Mouse (Mus musculus) heart, postnatal 14 days (tissue): ENCODE results near the gene Cd59a. TPM values are rescaled to one million over a fixed set of nuclear protein-coding genes. Genes with fewer than 3 reads are reported as not detected.

Experiments used
- DNase-seq, 2 experiments: peaks; one replicate each; pipeline ENCODE4 v3.0.0; 2021 to 2022
- intact Hi-C: fragments of 180-260 bp; cut with DNase I; formaldehyde crosslinking; loops from one replicate; pipeline ENCODE4 v1.15.1; 2025
- total RNA-seq, 2 experiments: library from RNA; stranded (reverse); gene quantifications; 2 replicates each; pipeline ENCODE4 v1.2.3; 2021

Gene Cd59a
- total RNA-seq, 2 experiments from 2014 or later = 42.6 to 52.3 TPM

DNA sequence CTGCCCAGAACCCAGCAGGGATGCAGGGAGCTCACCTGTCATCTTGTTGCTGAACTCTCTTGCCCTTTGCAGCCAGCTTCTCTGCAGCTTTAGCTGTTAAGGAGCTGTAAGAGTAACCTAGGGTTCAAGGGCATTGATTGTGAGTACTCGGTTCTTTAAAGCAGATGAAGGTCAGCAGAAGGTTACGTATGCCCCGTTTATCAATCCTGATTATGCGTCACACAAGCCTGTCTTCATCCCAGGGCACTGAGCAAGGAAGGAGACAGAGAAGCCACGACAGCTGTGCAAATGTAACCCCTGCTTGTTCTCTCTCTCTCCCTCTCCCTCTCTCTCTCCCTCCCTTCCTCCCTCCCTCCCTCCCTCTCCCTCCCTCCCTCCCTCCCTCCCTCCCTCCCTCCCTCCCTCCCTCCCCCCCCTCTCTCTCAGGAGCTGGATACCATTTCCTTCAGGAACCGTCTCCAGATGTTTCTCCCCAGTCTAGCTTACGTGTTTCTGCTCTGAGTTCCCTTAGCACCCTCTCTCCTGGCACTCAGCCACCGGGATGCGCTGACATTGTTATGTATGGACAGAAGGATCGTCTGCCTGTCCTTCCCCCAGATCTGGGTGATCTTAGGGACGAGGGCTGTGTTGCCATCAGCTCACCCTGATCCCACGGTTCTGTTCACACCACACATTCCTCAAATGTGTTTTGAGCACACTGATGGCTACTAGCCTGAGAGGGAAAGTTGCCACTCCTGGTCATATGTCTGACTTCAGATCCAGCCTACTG, 37.6 kb downstream of the Cd59a start:
- no peak for DNase-seq
- intact Hi-C loops = loop anchor here (10.0 kb wide), 1 partner anchor 392 kb away; no protein-coding TSS in a partner anchor

DNA sequence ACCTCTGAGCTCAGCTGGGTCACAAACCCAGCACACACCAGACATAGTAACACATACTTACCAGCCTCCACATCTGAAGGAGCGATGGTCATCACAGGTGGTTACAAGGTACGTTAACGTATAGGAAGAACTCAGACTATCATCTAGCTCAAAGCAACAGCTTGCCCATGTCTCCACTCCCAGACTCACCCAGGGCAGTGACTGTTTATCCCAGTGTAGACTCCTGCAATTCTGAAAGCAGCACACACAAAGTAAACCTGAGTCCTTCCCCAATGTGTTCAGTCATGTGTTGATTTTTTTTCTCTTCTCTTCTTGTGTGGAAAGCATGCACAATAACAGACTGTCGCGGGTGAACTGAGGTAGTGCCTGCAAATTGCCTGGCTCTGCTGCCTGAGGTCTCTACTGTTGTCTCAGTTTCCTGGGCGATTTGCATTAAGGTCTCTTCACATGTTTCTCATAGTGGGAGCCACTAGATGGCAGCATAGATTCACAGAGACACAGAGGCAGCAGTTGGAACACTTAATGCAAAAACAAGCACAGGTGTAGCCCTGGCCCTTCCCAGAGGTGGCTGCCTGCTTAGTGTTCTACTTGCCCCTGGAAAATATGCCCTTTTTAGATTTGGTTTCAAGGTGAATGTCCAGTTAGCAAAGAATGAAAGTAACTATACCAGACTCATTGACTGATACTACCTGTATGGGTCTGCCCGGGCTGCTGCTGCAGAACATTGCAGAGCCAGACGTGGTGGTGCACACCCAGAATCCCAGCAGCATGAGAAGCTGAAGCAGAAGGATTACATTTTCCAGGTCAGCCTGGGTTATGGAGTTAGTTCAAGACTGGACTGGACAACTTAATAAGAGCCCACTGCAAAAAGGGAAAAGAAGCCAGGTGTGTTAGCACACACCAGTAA, 38.8 kb downstream of the Cd59a start:
- peak; percentile 55 to 74 for DNase-seq

DNA sequence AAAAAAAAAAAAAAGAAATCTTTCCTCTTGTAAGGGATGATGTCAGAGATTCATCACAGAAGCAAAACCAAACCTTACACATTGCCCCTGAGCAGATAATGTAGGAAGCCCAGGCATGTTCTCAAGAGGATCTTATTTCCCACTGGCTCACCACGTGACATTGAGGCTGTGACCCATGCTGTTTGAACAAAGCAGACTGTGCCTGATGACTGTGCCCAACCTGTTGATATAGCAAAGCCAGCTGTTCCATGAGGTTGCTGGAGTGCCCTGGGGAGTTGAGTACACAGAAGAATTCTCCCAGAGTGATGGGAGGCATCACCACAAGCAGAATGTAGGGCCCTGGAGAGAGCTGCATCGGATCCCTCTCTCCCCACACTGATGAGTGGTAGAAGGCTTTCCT, 40.3 kb downstream of the Cd59a start:
- DNase-seq = no peak
- intact Hi-C loops = loop anchor here (10.0 kb wide), 1 partner anchor 389 kb away; no protein-coding TSS in a partner anchor

More for the DNA sequence above, 38.8 kb downstream of the Cd59a start:
- intact Hi-C loops = loop anchor here (1.0 to 10.0 kb wide), 2 partner anchors 288 to 390 kb away; no protein-coding TSS in a partner anchor

DNA sequence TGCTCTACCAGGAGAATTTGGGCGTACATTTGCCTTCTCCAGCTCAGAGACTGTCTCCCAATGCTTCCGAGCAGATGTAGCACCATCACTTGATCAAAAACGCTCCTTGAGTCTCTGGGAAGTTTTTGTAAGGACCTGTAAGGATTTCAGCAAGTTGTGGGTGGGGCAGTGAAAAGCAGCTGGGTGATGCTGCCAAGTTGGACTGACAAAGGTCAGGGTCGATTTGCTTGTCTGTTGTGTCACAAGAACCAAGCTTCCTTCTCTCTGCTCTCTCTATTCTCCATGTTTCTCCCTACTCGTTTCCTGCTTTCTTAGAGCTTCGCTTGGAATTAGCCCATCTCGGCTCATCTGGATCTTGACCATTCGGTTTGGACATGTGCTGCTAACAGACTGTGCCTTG, 46.5 kb downstream of the Cd59a start:
- intact Hi-C loops = no loop called here
- DNase-seq = no peak

DNA sequence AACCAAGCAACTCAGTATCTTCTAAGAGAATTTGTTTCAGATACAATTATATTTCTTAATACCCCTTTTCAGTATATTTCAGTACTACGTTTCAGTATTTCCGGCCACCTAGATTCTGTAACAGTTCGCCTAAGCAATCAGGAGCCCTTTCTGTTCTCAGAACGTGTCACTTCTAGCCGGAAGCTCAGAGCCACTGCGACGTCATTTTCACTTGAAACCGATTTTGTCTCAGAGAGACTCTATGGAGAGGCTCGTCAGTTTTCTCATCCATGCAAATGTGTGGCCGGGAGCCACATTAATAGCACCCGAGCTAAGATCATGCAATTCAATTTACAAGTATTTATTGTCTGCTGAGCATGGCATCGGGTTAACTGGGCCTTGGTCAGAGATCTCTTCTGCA, 48.4 kb downstream of the Cd59a start:
- intact Hi-C loops = no loop called here

DNA sequence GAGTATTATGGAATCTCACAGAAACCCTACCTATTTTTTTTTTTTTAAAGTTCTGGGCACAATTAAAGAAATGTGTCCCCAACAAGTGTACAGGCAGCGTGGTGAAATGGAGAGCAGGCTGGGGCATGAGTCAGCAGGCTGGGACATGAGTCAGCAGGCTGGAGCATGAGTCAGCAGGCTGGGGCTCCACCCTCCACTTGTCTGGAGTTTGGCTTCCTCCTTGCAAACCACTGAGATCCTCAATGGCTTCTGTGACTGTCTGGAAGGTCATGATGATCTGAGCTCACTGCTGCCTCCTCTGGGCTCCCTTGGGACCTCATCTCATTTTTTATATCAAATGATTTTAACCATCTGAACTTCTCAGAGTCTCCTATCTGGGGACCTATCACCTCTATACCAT, 50.4 kb downstream of the Cd59a start:
- DNase-seq = peak in 1 of 2 experiments; percentile 9
- intact Hi-C loops = no loop called here

More for the DNA sequence above, 48.4 kb downstream of the Cd59a start:
- DNase-seq = no peak

DNA sequence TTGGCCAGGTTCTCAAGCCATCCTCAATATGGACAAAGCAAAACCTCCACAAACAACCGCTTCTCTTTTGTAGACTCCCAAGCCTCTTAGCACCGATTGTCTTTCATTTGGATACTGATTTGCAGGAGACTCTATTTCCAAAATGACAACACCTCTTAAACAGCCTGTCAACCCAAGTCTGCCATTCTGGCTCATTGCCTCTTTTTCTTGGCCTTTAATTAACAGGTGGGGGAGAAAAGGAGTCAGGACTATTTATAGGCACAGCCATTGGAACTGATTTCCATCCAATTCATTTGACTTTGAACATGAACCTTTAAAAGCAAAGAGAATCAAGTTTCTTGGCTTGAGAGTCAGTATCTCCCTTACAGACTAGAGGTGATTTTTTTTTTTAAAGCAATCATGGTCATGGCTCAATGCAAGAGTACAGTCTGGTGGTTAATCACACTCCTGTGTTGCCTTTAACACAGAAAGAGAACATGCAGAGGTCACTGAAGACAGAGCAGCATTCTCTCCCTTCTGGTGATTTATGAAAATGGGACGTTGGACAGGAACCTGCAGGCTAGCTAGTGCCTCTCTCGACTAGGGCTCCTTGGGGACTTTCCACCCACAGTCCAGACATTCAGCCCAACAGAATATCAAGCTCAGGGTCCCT, 52.4 kb downstream of the Cd59a start:
- intact Hi-C loops = no loop called here
- DNase-seq = no peak

DNA sequence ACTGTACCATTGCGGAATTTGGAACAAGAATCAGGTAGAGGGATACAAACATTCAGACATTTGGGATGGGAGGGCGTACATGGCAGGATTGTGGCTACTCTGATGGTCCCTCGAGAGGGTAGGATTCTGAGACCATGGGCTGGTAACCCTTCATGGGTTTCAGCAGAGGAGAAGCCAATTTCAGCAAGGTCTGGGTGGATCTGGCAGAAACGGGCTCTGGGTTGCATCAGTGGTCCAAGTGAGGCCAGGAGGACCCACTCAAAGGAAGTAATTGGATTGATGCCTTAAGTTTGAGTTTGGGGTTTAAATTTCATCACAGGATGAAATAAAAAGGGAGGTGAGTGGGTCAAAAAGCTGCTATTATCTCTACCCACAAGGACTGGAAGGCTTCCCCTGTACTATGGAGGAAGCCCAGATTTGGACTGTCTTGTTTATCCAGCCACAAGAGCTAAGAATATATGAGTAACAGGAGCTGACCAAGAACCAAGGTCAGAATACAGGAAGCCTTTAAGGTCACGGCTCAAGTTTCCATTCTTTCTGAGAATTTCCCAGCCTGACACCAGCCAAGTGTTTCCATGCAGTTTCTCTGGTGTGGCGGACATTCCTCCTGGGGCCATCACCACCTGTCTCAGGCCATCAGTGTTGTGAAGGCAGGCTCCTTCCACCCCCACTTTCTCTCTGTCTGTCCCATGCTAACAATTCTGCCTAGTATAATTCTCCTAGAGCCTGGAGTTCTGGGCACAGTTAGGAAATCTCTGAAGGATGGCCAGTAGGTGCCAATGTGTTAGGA, 55.2 kb downstream of the Cd59a start:
- intact Hi-C loops = no loop called here
- no peak for DNase-seq

DNA sequence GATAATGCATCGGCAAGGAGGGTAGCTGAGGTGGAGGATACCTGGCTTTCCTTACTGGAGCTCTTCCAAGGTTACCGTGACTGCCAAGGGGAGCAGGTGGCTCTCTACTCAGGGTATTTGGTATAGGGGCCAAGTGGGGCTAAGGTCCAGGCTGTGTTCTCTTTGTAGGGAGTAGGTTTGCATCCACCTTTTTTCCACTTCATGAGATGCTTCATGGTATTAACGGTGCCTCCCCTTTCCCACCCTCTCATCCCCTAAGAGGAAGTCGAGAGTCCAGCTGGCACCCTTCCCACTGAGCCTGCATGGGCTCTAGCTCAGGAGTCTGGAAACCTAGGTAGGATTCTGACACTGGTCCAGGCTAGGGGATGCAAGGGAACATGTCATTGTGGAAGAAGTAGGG, 57.7 kb downstream of the Cd59a start:
- intact Hi-C loops = no loop called here

DNA sequence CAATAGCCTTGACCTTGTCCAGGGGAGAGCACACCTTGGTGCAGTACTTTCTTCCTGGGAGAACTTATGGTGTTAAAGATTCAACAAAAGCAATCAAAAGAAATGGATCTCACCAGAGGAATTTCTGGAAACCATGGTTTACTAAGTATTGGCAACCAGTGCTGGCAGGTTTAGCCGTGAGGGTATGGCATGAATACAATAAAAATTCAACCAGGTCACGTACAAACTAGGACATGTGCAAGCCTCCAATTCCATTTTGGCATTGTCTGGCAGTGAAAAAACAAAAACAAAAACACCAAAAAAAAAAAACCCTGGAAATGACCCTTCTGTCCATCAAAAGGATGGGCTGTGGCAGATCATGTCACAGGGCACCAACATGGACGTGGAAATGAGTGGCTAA, 58.3 kb downstream of the Cd59a start:
- intact Hi-C loops = no loop called here
- DNase-seq = no peak

More for the DNA sequence above, 57.7 kb downstream of the Cd59a start:
- no peak for DNase-seq

DNA sequence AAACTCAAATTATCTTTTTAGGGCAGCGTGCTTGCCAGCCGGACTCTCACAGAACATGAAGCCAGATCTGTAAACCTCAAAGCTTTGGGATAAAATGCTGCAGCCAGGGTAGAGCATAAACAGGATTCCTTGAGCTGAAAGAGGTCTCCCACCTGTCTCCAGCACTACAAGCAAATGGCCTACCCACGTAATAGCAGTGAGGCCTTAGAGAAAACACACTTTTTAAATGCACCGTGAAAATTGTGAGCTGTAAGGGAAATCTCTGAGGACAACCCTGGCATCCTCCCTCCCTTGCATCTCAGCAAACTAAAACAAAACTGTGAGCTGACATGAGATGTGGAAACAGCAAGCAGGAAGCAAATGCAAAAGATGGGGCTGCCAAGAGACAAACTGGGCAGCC, 62.2 kb downstream of the Cd59a start:
- intact Hi-C loops = no loop called here

DNA sequence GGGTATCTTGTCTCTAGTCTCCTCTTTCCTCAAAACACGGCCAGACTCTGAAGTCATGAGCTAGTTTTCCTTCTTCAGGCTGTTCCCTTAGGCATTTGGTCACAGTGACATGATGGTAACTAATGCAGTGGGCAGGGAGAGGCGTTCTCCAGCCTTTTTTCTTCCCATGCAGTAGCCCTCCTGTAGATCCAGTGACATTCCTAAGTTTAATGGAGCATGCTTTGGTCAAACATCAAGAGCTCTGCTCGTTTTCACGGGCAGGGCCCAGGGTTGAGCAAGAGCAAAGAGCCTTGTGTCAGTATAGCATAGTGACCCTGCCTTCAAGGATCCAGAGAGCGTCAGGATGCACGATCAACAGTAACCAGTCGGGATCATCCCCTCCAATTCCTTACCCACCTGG, 67.8 kb downstream of the Cd59a start:
- intact Hi-C loops = no loop called here
- no peak for DNase-seq

More for the DNA sequence above, 62.2 kb downstream of the Cd59a start:
- no peak for DNase-seq

DNA sequence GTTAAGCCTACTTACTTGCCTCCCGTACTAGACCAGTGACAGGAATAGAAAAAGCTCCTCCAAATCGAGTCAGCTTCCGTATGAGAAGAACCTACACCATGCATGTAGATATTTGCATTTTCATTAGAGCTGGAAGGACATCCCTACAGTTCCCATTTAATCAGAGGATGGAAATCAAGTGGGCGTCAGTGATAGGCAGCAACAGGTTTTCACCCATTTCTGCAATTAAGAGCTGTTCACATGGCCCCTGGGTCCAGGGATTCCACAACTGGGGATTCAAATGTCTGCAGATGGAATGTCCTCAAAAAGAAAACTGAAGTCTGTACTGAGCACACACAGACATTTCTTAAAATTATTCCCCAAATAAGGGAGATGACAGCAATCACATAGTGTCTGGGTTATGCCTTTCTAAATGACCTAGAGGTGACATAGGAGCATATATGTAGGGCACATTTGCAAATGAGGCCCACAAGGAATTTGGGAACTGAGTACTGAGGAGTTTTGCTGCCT, 68.4 kb downstream of the Cd59a start:
- no peak for DNase-seq
- intact Hi-C loops = no loop called here

Other genes with a start within 250 kb of the Cd59a start
- 10 to 100 TPM; 16.9 to 22.2 TPM for gene Lmo2, start 137.8 kb upstream of the Cd59a start, total RNA-seq
- gene Fbxo3, start 68.1 kb upstream of the Cd59a start, total RNA-seq = 10 to 100 TPM; 54.1 to 55.5 TPM
- not detected for gene 4931422A03Rik, start 67.4 kb upstream of the Cd59a start, total RNA-seq
- under 1 TPM; 0.17 to 0.34 TPM for gene Gm10912, start 30.0 kb upstream of the Cd59a start, total RNA-seq
- not detected for gene Gm10799, start 27.3 kb upstream of the Cd59a start, total RNA-seq
- gene Cd59b, start 26.0 kb upstream of the Cd59a start, total RNA-seq = 1 to 10 TPM; 1.7 to 2.7 TPM
- gene A930018P22Rik, start 27.0 kb downstream of the Cd59a start, total RNA-seq = under 1 TPM; 0.48 to 0.63 TPM